Mouse (Mus musculus): ENCODE results near the gene Lpar1. TPM values are rescaled to one million over a fixed set of nuclear protein-coding genes. Genes with fewer than 3 reads are reported as not detected.

Lpar1 gene
- polyA plus RNA-seq (2015; fragmentation: Nextera tagmentation; extraction: Ambion mirVana), result 36.7 and 38.6 TPM in 2 replicates

DNA sequence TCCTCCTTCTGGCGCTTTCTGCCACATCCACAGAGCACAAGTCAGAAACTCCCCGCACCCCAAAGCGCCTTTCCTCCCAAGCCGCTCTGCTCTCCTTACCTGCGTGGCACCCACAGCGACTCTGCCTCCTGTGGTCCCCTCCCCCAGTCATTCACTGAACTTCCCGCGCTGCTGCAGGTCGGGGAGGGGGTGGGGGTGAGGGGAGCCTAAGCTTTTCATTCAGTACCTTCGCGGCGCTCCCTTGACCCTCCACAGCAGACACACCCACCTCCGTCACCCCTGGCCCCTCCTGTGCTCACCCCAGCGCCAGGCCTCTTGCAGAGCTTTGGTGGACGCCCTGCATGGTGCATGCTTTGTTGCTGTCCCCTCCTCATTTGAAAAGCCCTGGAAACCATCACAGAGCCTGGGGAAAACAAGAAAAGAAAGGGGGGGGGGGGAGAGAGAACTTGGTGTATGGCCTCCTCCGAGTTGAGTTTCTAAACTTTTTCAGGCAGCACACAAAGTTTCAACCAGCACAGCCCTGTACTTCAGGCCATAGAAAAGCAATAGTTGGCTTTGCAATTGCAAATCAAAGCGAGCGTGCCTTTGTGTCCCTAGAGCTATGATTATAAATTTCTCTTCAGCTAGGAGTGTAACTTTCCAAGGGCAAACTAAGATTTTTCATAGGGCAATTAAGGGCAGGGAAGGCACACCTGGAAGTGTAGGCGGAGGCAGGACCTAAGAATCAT lies at the start of gene Lpar1:
Gene Lpar1 (minus strand): TSS at position 268 of the 728 bp plus-strand sequence.
- H3K4me1 ChIP-seq, result peaks cover 16% of the 10 kb centered on the region
- peak within 1 kb of the TSS; percentile 71 for H3K4me3 ChIP-seq
- no peaks in the 10 kb centered on the region for H3K9me3 ChIP-seq
- ATAC-seq (ENCODE audit: borderline replicate concordance, extremely low read depth, low FRiP score, low TSS enrichment), result peak; percentile 66
- peak within 1 kb of the TSS; percentile 72 for H3K9ac ChIP-seq
- H3K27me3 ChIP-seq, result no peaks in the 10 kb centered on the region
- peak within 1 kb of the TSS; percentile 88 for H3K27ac ChIP-seq
- no peaks in the 10 kb centered on the region for H3K36me3 ChIP-seq
- H3K4me2 ChIP-seq, result peak within 1 kb of the TSS; percentile 94
- WGBS, result 10% methylated on average over 19 of the region's 19 CpGs

- Histone ChIP-seq H3K27me3 (no peaks in the 10 kb centered on the region), H3K4me2 (no peak overlapping the region), H3K36me3 (no peaks in the 10 kb centered on the region), H3K27ac (no peak overlapping the region), H3K9ac (no peak overlapping the region), H3K9me3 (no peaks in the 10 kb centered on the region), H3K4me3 (no peak overlapping the region), H3K4me1 (no peaks in the 10 kb centered on the region)
- no peak for ATAC-seq (ENCODE audit: borderline replicate concordance, extremely low read depth, low FRiP score, low TSS enrichment)
- WGBS, result 22% methylated on average over 2 of the region's 2 CpGs
These were observed 32.2 kb upstream of the Lpar1 start for GRCm38 (mm10) chr4:58585942-58586341.

GRCm38 (mm10) chr4:58581191-58581590 lies 27.5 kb upstream of the Lpar1 start:
- 72% methylated on average over 7 of the region's 7 CpGs for WGBS
- Histone ChIP-seq H3K9me3 (no peaks in the 10 kb centered on the region), H3K4me2 (no peak overlapping the region), H3K4me1 (0 out of 2 replicates have a peak, but pooled peaks cover 3% of the 10 kb centered on the region), H3K27ac (no peak overlapping the region), H3K4me3 (no peak overlapping the region), H3K9ac (no peak overlapping the region), H3K27me3 (no peaks in the 10 kb centered on the region), H3K36me3 (no peaks in the 10 kb centered on the region)
- no peak for ATAC-seq (ENCODE audit: borderline replicate concordance, extremely low read depth, low FRiP score, low TSS enrichment)

DNA sequence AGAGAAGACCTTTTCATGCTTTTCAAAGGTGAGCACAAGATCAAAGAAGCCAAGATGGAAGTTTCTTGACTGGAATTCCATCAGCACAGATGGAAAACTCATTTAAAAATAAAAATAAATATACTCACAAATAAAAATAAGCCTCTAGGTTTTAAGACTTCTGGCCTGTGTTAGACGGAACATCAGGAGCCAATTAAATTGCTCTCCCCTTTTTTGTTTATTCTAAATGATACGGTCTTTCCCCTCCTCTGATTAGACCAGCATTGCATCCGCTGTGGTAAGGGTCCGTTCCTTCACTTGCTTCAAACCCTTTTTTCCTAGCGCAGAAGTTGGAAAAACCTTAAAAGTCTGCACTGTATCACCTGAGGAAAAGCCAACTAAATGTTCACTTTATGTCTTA lies 26.8 kb upstream of the Lpar1 start:
- no peaks in the 10 kb centered on the region for H3K27me3 ChIP-seq
- H3K27ac ChIP-seq, result no peak overlapping the region
- H3K4me3 ChIP-seq, result no peak overlapping the region
- H3K9ac ChIP-seq, result no peak overlapping the region
- 65% methylated on average over 5 of the region's 5 CpGs for whole genome bisulfite sequencing
- H3K4me2 ChIP-seq, result no peak overlapping the region
- ATAC-seq (ENCODE audit: borderline replicate concordance, extremely low read depth, low FRiP score, low TSS enrichment), result no peak
- no peaks in the 10 kb centered on the region for H3K36me3 ChIP-seq
- H3K9me3 ChIP-seq, result no peaks in the 10 kb centered on the region
- 0 out of 2 replicates have a peak, but pooled peaks cover 3% of the 10 kb centered on the region for H3K4me1 ChIP-seq

GRCm38 (mm10) chr4:58580098-58580497 lies 26.4 kb upstream of the Lpar1 start:
- Histone ChIP-seq H3K9me3 (no peaks in the 10 kb centered on the region), H3K27ac (no peak overlapping the region), H3K27me3 (no peaks in the 10 kb centered on the region), H3K4me3 (no peak overlapping the region), H3K9ac (no peak overlapping the region), H3K4me1 (0 out of 2 replicates have a peak, but pooled peaks cover 3% of the 10 kb centered on the region), H3K36me3 (no peaks in the 10 kb centered on the region), H3K4me2 (no peak overlapping the region)
- ATAC-seq (ENCODE audit: borderline replicate concordance, extremely low read depth, low FRiP score, low TSS enrichment), result no peak
- WGBS, result 62% methylated on average over 10 of the region's 10 CpGs

DNA sequence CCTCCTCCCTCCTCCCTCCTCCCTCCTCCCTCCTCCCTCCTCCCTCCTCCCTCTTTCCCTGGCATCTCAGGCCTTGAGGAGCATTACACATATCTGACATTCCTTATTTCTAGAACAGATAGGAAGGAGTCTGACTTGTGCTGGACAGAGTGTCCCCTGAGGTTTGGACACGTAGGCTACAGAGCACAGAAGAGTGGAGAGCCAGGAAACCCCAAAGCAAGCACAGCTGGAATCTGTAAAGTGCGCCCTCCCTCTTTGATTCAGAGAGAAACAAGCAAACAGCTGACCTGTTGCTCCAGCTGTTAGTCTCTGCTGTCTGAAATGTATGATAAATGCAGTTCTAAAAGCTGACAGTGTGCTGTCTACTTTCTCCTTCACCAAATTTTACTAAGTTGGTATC lies 24.8 kb upstream of the Lpar1 start:
- Histone ChIP-seq H3K27ac (no peak overlapping the region), H3K27me3 (no peaks in the 10 kb centered on the region), H3K9me3 (no peaks in the 10 kb centered on the region), H3K4me2 (no peak overlapping the region), H3K36me3 (no peaks in the 10 kb centered on the region), H3K4me1 (0 out of 2 replicates have a peak, but pooled peaks cover 3% of the 10 kb centered on the region), H3K9ac (no peak overlapping the region), H3K4me3 (no peak overlapping the region)
- WGBS, result 11% methylated on average over 2 of the region's 2 CpGs
- peak; percentile 95 for ATAC-seq (ENCODE audit: borderline replicate concordance, extremely low read depth, low FRiP score, low TSS enrichment)

GRCm38 (mm10) chr4:58577382-58578048 lies 23.8 kb upstream of the Lpar1 start:
- ATAC-seq (ENCODE audit: borderline replicate concordance, extremely low read depth, low FRiP score, low TSS enrichment), result no peak
- H3K36me3 ChIP-seq, result no peaks in the 10 kb centered on the region
- H3K4me2 ChIP-seq, result no peak overlapping the region
- WGBS, result 42% methylated on average over 5 of the region's 5 CpGs
- H3K9ac ChIP-seq, result no peak overlapping the region
- 0 out of 2 replicates have a peak, but pooled peaks cover 3% of the 10 kb centered on the region for H3K4me1 ChIP-seq
- H3K27me3 ChIP-seq, result no peaks in the 10 kb centered on the region
- H3K27ac ChIP-seq, result peak overlapping the region; percentile 50
- H3K4me3 ChIP-seq, result no peak overlapping the region
- no peaks in the 10 kb centered on the region for H3K9me3 ChIP-seq

DNA sequence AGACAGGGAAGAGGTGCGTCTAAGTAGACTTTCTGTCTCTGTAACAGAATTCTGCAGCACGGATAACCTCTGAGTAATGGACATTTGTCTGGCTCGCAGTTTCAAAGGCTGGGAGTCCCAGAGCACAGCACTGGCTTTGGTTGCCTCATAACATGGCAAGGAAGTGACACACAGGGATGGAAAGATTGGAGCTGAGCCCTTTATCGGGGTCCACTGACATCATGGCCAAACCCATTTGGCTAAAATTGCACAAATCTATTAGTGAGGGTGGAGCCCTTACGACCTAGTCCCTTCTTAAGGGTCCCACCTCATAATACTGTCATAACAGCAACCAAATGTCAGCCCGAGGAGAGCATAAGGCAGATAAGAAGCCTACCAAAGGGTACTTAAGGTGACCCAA lies 22.1 kb upstream of the Lpar1 start:
- Histone ChIP-seq H3K4me2 (no peak overlapping the region), H3K4me1 (0 out of 2 replicates have a peak, but pooled peaks cover 3% of the 10 kb centered on the region), H3K9ac (no peak overlapping the region), H3K9me3 (no peaks in the 10 kb centered on the region), H3K27me3 (no peaks in the 10 kb centered on the region), H3K36me3 (no peaks in the 10 kb centered on the region), H3K27ac (no peak overlapping the region), H3K4me3 (no peak overlapping the region)
- 82% methylated on average over 6 of the region's 6 CpGs for WGBS
- no peak for ATAC-seq (ENCODE audit: borderline replicate concordance, extremely low read depth, low FRiP score, low TSS enrichment)

DNA sequence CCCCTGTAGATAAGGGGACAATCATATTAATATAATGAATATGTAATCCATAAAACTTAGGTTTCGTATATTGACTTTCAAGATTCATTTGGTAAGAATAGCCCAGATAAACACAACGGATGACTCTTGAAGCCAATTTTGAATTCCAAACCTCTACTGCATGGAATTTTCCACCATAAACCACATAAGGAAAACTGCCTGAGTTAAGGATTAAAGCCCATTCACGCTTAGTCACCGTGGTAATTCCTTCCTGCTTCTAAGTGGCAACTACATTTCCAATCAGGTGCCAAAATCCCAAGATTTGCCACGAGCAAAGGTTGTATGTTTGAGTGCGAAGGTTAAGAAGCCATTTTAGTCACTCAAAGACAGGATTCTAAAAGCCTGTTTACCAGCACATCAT lies 20.3 kb upstream of the Lpar1 start:
- WGBS, result 66% methylated on average over 6 of the region's 6 CpGs
- H3K9ac ChIP-seq, result no peak overlapping the region
- H3K27me3 ChIP-seq, result no peaks in the 10 kb centered on the region
- no peak overlapping the region for H3K27ac ChIP-seq
- H3K9me3 ChIP-seq, result no peaks in the 10 kb centered on the region
- H3K36me3 ChIP-seq, result no peaks in the 10 kb centered on the region
- H3K4me3 ChIP-seq, result no peak overlapping the region
- H3K4me2 ChIP-seq, result no peak overlapping the region
- ATAC-seq (ENCODE audit: borderline replicate concordance, extremely low read depth, low FRiP score, low TSS enrichment), result no peak
- 0 out of 2 replicates have a peak, but pooled peaks cover 3% of the 10 kb centered on the region for H3K4me1 ChIP-seq

GRCm38 (mm10) chr4:58572446-58572845 lies 18.7 kb upstream of the Lpar1 start:
- no peak overlapping the region for H3K4me2 ChIP-seq
- WGBS, result 73% methylated on average over 2 of the region's 2 CpGs

DNA sequence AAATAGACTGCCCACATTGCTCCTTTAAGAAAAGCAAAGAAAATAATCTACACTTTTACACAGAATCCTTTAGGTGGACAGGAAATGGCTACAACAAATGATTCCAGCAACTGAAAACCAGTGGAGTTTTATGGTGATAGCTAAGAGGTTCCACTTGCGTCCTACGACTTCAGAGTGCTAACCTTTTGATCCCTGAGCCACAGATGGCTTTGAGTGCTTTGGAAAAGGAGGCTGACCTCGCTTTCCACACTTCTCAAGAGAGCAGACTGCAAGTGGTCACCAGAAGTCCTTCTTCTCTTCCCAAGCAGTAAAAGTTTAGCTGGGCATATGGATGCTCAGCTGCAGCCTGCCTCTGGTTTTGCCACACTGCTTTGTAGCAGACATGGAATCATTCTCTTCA lies 18.0 kb upstream of the Lpar1 start:
- H3K36me3 ChIP-seq, result no peaks in the 10 kb centered on the region
- ATAC-seq (ENCODE audit: borderline replicate concordance, extremely low read depth, low FRiP score, low TSS enrichment), result no peak
- no peak overlapping the region for H3K4me2 ChIP-seq
- no peaks in the 10 kb centered on the region for H3K4me1 ChIP-seq
- H3K9me3 ChIP-seq, result no peaks in the 10 kb centered on the region
- no peaks in the 10 kb centered on the region for H3K27me3 ChIP-seq
- H3K27ac ChIP-seq, result no peak overlapping the region
- H3K4me3 ChIP-seq, result no peak overlapping the region
- no peak overlapping the region for H3K9ac ChIP-seq
- 35% methylated on average over 3 of the region's 3 CpGs for WGBS

More at GRCm38 (mm10) chr4:58572446-58572845, 18.7 kb upstream of the Lpar1 start:
- H3K9ac ChIP-seq, result no peak overlapping the region
- no peak overlapping the region for H3K27ac ChIP-seq
- no peak for ATAC-seq (ENCODE audit: borderline replicate concordance, extremely low read depth, low FRiP score, low TSS enrichment)
- H3K9me3 ChIP-seq, result no peaks in the 10 kb centered on the region
- no peaks in the 10 kb centered on the region for H3K4me1 ChIP-seq
- H3K36me3 ChIP-seq, result no peaks in the 10 kb centered on the region
- H3K27me3 ChIP-seq, result no peaks in the 10 kb centered on the region
- H3K4me3 ChIP-seq, result no peak overlapping the region

GRCm38 (mm10) chr4:58571232-58571631 lies 17.5 kb upstream of the Lpar1 start:
- no peaks in the 10 kb centered on the region for H3K9me3 ChIP-seq
- H3K4me2 ChIP-seq, result no peak overlapping the region
- H3K4me3 ChIP-seq, result no peak overlapping the region
- no peaks in the 10 kb centered on the region for H3K27me3 ChIP-seq
- ATAC-seq (ENCODE audit: borderline replicate concordance, extremely low read depth, low FRiP score, low TSS enrichment), result no peak
- no peaks in the 10 kb centered on the region for H3K4me1 ChIP-seq
- 46% methylated on average over 1 of the region's 1 CpGs for WGBS
- no peak overlapping the region for H3K27ac ChIP-seq
- H3K9ac ChIP-seq, result no peak overlapping the region
- no peaks in the 10 kb centered on the region for H3K36me3 ChIP-seq
